Mouse (Mus musculus) cerebellum, adult 11 months (tissue): ENCODE results near the gene Cdk14.

Experiments used
- DNase-seq: peaks from one replicate; pipeline ENCODE4 v3.0.0; 2022

Cdk14 gene

GRCm38 (mm10) chr5:5176052-5176451 lies 244.1 kb downstream of the Cdk14 start:
- no peak for DNase-seq

GRCm38 (mm10) chr5:5175611-5176010 lies 244.5 kb downstream of the Cdk14 start:
- no peak for DNase-seq

GRCm38 (mm10) chr5:5175090-5175489 lies 245.0 kb downstream of the Cdk14 start:
- DNase-seq = no peak

- no peak for DNase-seq
These were observed 254.0 kb downstream of the Cdk14 start for GRCm38 (mm10) chr5:5166086-5166485.

GRCm38 (mm10) chr5:5164326-5164725 lies 255.8 kb downstream of the Cdk14 start:
- no peak for DNase-seq

GRCm38 (mm10) chr5:5163823-5164222 lies 256.3 kb downstream of the Cdk14 start:
- DNase-seq = no peak

GRCm38 (mm10) chr5:5159521-5159920 lies 260.6 kb downstream of the Cdk14 start:
- no peak for DNase-seq

GRCm38 (mm10) chr5:5139855-5140254 lies 280.3 kb downstream of the Cdk14 start:
- no peak for DNase-seq

GRCm38 (mm10) chr5:5134905-5135511 lies 285.1 kb downstream of the Cdk14 start:
- no peak for DNase-seq

- DNase-seq = no peak
These were observed 285.8 kb downstream of the Cdk14 start for GRCm38 (mm10) chr5:5134143-5134904.

GRCm38 (mm10) chr5:5128852-5129251 lies 291.3 kb downstream of the Cdk14 start:
- DNase-seq = no peak

- DNase-seq = no peak
These were observed 295.5 kb downstream of the Cdk14 start for GRCm38 (mm10) chr5:5124645-5125044.

GRCm38 (mm10) chr5:5116775-5117522 lies 303.2 kb downstream of the Cdk14 start:
- DNase-seq = no peak

- DNase-seq = no peak
These were observed 304.6 kb downstream of the Cdk14 start for GRCm38 (mm10) chr5:5115546-5115945.

- DNase-seq = no peak
These were observed 310.5 kb downstream of the Cdk14 start for GRCm38 (mm10) chr5:5109621-5110020.

GRCm38 (mm10) chr5:5109017-5109416 lies 311.1 kb downstream of the Cdk14 start:
- no peak for DNase-seq

GRCm38 (mm10) chr5:5096248-5096915 lies 323.7 kb downstream of the Cdk14 start:
- no peak for DNase-seq

- DNase-seq = no peak
These were observed 327.4 kb downstream of the Cdk14 start for GRCm38 (mm10) chr5:5092736-5093135.

- no peak for DNase-seq
These were observed 348.6 kb downstream of the Cdk14 start for GRCm38 (mm10) chr5:5071526-5071925.

GRCm38 (mm10) chr5:5064686-5065085 lies 355.4 kb downstream of the Cdk14 start:
- DNase-seq = no peak

GRCm38 (mm10) chr5:5056102-5056883 lies 363.8 kb downstream of the Cdk14 start:
- no peak for DNase-seq

- DNase-seq = no peak
These were observed 364.6 kb downstream of the Cdk14 start for GRCm38 (mm10) chr5:5055494-5055893.
